Mouse (Mus musculus) liver, embryonic 13.5 days (tissue): ENCODE measurements around the gene Kdelr1. TPM values are rescaled to one million over a fixed set of nuclear protein-coding genes. Genes with fewer than 3 reads are reported as not detected.

Experiments
- ATAC-seq: fragments of 200-750 bp; cut with Nextera tagmentation; 2 replicates; pipeline ENCODE4 v1.8.0; 2017; ENCODE audit warnings: low read depth, mild to moderate bottlenecking, moderate number of reproducible peaks, moderate library complexity
- DNase-seq: peaks from one replicate; pipeline ENCODE4 v3.0.0; 2022
- H3K27ac ChIP-seq: fragments of 300-500 bp; sonication (generic); 2 replicates; pipeline ENCODE4 v1.5.1; 2015; ENCODE audit warnings: moderate library complexity, mild to moderate bottlenecking, inconsistent platforms
- H3K27me3 ChIP-seq: fragments of 300-500 bp; sonication (generic); 2 replicates; pipeline ENCODE4 v1.6.1; 2015; ENCODE audit warnings: mild to moderate bottlenecking, inconsistent platforms
- H3K36me3 ChIP-seq: fragments of 300-500 bp; sonication (generic); 2 replicates; pipeline ENCODE4 v1.6.1; 2015; ENCODE audit warnings: mild to moderate bottlenecking, inconsistent platforms
- H3K4me1 ChIP-seq: fragments of 300-500 bp; sonication (generic); replicated peaks from 2 replicates; pipeline ENCODE4 v1.6.1; 2015; ENCODE audit warnings: inconsistent platforms
- H3K4me2 ChIP-seq: fragments of 300-500 bp; sonication (generic); 2 replicates; pipeline ENCODE4 v1.6.1; 2015; ENCODE audit warnings: inconsistent platforms, mild to moderate bottlenecking, moderate library complexity
- H3K4me3 ChIP-seq: fragments of 300-500 bp; sonication (generic); replicated peaks from 2 replicates; pipeline ENCODE4 v1.5.1; 2015; ENCODE audit warnings: mild to moderate bottlenecking, inconsistent platforms
- H3K9ac ChIP-seq: fragments of 300-500 bp; sonication (generic); 2 replicates; pipeline ENCODE4 v1.6.1; 2015; ENCODE audit warnings: mild to moderate bottlenecking, inconsistent platforms
- H3K9me3 ChIP-seq: fragments of 300-500 bp; sonication (generic); replicated peaks from 2 replicates; pipeline ENCODE4 v1.6.1; 2016; ENCODE audit warnings: inconsistent platforms
- WGBS: fragments of 180-500 bp; shearing (Covaris S2); methylation state at CpG from one replicate; pipeline ENCODE4 v1.1.7; 2015; ENCODE audit not compliant: insufficient replicate concordance; 5-methylcytosine and 5-hydroxymethylcytosine counted together
- polyA plus RNA-seq: library from polyadenylated mRNA; unstranded; fragments of >200 nt; fragmentation: Nextera tagmentation; extraction: Ambion mirVana; gene quantifications from 2 replicates; pipeline ENCODE4 v1.2.1, GENCODE M21; 2015

The Kdelr1 gene
- 22.9 and 23.8 TPM in 2 replicates for polyA plus RNA-seq

DNA sequence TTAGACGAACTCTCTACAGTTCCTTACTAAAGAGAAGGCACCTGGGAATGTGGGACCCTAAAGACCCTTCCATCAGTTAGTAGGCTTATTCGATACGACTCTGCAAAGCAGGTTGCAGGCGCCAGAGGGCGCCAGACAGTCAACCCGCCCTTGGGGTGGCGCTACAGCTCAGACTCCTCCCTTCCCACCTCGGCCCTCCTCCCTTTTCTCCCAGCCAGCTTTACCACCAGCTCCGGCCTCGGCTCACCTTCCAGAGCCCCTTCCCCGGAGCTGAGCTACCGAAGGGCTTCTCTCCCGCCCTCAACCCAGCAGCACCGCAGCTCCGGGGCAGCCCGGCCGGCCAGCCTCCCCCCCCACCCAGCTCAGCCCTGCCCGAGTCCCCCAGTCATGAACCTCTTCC lies at the start of gene Kdelr1:
Gene Kdelr1, plus strand, starts transcription at position 149 of the 400 bp plus-strand sequence.
- Histone ChIP-seq H3K9me3 (no peaks in the 10 kb centered on the region), H3K27ac (peak within 1 kb of the TSS; percentile 89), H3K4me3 (peak within 1 kb of the TSS; percentile 75), H3K4me2 (peak within 1 kb of the TSS; percentile 94), H3K27me3 (peaks cover 47% of the 10 kb centered on the region), H3K9ac (peak within 1 kb of the TSS; percentile 92), H3K36me3 (peaks cover 37% of the 10 kb centered on the region), H3K4me1 (peaks cover 32% of the 10 kb centered on the region)
- DNase-seq, result peak; percentile 79
- WGBS, result 2% methylated on average over 18 of the region's 18 CpGs
- ATAC-seq, result peak; percentile 77

- Histone ChIP-seq H3K9ac (no peak within 1 kb of the TSS), H3K9me3 (no peaks in the 10 kb centered on the region), H3K4me2 (no peak within 1 kb of the TSS), H3K36me3 (peaks cover 70% of the 10 kb centered on the region), H3K27me3 (0 out of 2 replicates have a peak, but pooled peaks cover 4% of the 10 kb centered on the region), H3K4me1 (peaks cover 18% of the 10 kb centered on the region), H3K27ac (no peak within 1 kb of the TSS), H3K4me3 (no peak within 1 kb of the TSS)
- DNase-seq (no peak), ATAC-seq (peak; percentile 34; the same call in 1 of the 2 replicates)
- 61% methylated on average over 7 of the region's 7 CpGs for WGBS
Measured at GRCm38 (mm10) chr7:45824598-45824997, 48.0 kb upstream of the Kdelr1 start, which contains the start of gene Kcnj14. Kcnj14 (minus strand) TSS chr7:45824782.

DNA sequence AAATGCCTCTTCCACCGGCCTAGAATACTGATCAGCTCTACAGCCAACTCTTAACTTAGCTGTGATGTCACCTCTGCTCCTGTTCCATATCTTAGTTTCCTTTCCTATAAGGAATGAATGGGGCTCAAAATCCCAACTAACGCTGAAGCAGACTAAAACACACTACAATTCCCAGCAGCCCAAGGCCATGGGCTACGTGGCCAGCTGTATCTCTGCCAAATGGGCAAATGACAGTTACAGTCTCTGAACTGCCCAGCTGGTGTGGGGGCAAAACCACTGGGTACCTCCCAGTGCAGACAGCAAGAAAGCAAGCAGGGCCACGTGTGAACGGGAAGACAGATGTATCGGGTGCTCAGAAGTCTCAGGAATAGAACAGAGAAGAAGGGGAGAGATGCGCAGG lies 45.9 kb upstream of the Kdelr1 start:
- ATAC-seq (no peak), DNase-seq (no peak)
- WGBS, result 79% methylated on average over 7 of the region's 7 CpGs
- peaks cover 32% of the 10 kb centered on the region for H3K4me1 ChIP-seq
- H3K4me2 ChIP-seq, result no peak overlapping the region
- H3K9ac ChIP-seq, result no peak overlapping the region
- H3K36me3 ChIP-seq, result peaks cover 71% of the 10 kb centered on the region
- H3K9me3 ChIP-seq, result no peaks in the 10 kb centered on the region
- H3K27me3 ChIP-seq, result peaks cover 8% of the 10 kb centered on the region
- H3K4me3 ChIP-seq, result no peak overlapping the region
- no peak overlapping the region for H3K27ac ChIP-seq

GRCm38 (mm10) chr7:45830427-45831127 lies 42.0 kb upstream of the Kdelr1 start, which contains the start of gene Grwd1:
Grwd1 (minus strand) TSS chr7:45830944.
- peak within 1 kb of the TSS; percentile 80 for H3K4me3 ChIP-seq
- H3K27me3 ChIP-seq, result peaks cover 47% of the 10 kb centered on the region
- ATAC-seq (peak; percentile 82), DNase-seq (peak; percentile 71)
- no peaks in the 10 kb centered on the region for H3K9me3 ChIP-seq
- peak within 1 kb of the TSS; percentile 77 for H3K9ac ChIP-seq
- H3K36me3 ChIP-seq, result peaks cover 41% of the 10 kb centered on the region
- no peak within 1 kb of the TSS for H3K27ac ChIP-seq
- H3K4me2 ChIP-seq, result peak within 1 kb of the TSS; percentile 81
- H3K4me1 ChIP-seq, result peaks cover 36% of the 10 kb centered on the region
- WGBS, result under 1% methylated on average over 35 of the region's 35 CpGs

GRCm38 (mm10) chr7:45831128-45831525 lies 41.4 kb upstream of the Kdelr1 start:
- peak overlapping the region; percentile 81 for H3K4me2 ChIP-seq
- H3K9ac ChIP-seq, result peak overlapping the region; percentile 77; the same call in 1 of the 2 replicates
- H3K4me3 ChIP-seq, result peak overlapping the region; percentile 80
- ATAC-seq (no peak), DNase-seq (no peak)
- peaks cover 51% of the 10 kb centered on the region for H3K27me3 ChIP-seq
- H3K4me1 ChIP-seq, result peaks cover 36% of the 10 kb centered on the region
- no peaks in the 10 kb centered on the region for H3K9me3 ChIP-seq
- WGBS, result 13% methylated on average over 5 of the region's 5 CpGs
- H3K36me3 ChIP-seq, result peaks cover 35% of the 10 kb centered on the region
- no peak overlapping the region for H3K27ac ChIP-seq

DNA sequence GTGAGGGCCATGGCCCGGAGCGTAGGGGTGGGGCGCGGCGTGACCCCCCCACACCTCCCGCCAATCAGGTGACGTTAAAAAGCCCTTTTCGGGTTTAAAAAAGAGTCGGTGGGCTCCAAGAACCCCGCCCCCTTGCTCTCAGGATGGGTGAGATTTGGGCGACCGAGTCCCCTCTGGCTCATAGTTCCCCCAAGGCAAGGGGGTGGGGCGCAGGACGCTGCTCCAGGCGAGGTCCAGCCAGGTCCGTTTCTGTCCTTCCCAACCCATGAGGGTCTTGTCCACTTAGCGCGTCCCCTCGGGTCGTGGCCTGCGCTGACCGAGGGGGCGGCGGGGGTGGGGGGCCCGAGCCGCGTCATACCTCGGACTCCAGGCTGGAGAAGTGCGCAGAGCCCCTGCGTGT lies 40.1 kb upstream of the Kdelr1 start:
- WGBS, result 11% methylated on average over 30 of the region's 30 CpGs
- H3K4me1 ChIP-seq, result peaks cover 36% of the 10 kb centered on the region
- H3K9ac ChIP-seq, result no peak overlapping the region
- H3K27ac ChIP-seq, result no peak overlapping the region
- H3K27me3 ChIP-seq, result peaks cover 57% of the 10 kb centered on the region
- no peak for ATAC-seq
- no peaks in the 10 kb centered on the region for H3K9me3 ChIP-seq
- peak overlapping the region; percentile 43 for H3K4me3 ChIP-seq
- peak overlapping the region; percentile 47 for H3K4me2 ChIP-seq
- peaks cover 22% of the 10 kb centered on the region for H3K36me3 ChIP-seq
- no peak for DNase-seq

GRCm38 (mm10) chr7:45833148-45833790 lies 39.3 kb upstream of the Kdelr1 start:
- peaks cover 36% of the 10 kb centered on the region for H3K4me1 ChIP-seq
- H3K27me3 ChIP-seq, result peaks cover 64% of the 10 kb centered on the region
- WGBS, result 1% methylated on average over 80 of the region's 86 CpGs
- no peak overlapping the region for H3K9ac ChIP-seq
- ATAC-seq (no peak), DNase-seq (no peak)
- H3K36me3 ChIP-seq, result peaks cover 14% of the 10 kb centered on the region
- peak overlapping the region; percentile 47 for H3K4me2 ChIP-seq
- no peaks in the 10 kb centered on the region for H3K9me3 ChIP-seq
- H3K27ac ChIP-seq, result no peak overlapping the region
- H3K4me3 ChIP-seq, result peak overlapping the region; percentile 43

GRCm38 (mm10) chr7:45833924-45834323 lies 38.6 kb upstream of the Kdelr1 start:
- peak overlapping the region; percentile 43 for H3K4me3 ChIP-seq
- DNase-seq, result no peak
- peaks cover 68% of the 10 kb centered on the region for H3K27me3 ChIP-seq
- H3K9me3 ChIP-seq, result no peaks in the 10 kb centered on the region
- H3K9ac ChIP-seq, result no peak overlapping the region
- no peak overlapping the region for H3K27ac ChIP-seq
- WGBS, result 5% methylated on average over 31 of the region's 31 CpGs
- H3K4me2 ChIP-seq, result peak overlapping the region; percentile 47
- no peak for ATAC-seq
- peaks cover 7% of the 10 kb centered on the region for H3K36me3 ChIP-seq
- peaks cover 36% of the 10 kb centered on the region for H3K4me1 ChIP-seq

DNA sequence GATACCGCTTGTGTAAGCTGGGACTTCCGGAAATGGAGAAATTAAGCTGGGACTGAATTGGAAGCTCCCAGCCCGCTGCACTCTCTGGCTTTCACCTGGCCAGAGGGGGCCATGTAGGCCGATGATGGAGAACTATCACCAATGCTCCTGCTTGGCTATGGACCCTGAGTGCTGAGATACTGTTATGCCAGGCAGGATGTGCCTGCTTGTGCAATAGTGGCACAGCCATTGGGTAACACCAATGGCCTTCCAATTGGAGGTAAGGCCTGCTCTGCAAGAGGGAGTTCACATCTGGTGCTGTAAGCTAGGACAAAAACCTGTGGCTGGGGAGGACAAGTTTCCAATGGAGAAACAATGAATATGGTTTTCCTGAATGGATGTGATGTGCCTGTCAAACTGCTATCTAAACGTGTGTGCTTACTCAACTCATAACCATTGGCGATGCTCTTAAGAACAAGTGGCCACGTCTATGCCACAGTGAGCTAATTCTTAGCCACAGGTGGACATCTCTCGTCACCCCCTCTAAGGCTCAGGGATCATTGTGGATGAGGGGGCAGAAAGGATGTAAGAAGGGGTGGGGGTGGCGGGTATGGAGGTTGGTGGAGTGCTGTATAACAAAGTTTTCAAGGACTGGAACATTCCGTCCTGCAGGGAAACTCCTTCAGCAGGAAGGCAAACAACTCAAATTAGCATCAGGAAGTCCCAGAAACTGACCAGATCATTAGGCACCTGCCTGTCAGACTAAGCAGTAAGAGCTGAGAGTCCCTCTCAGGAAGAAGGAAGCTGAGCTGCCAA lies 29.4 kb upstream of the Kdelr1 start:
- ATAC-seq (no peak), DNase-seq (no peak)
- Histone ChIP-seq H3K27me3 (peaks cover 50% of the 10 kb centered on the region), H3K4me1 (no peaks in the 10 kb centered on the region), H3K36me3 (no peaks in the 10 kb centered on the region), H3K27ac (no peak overlapping the region), H3K4me3 (no peak overlapping the region), H3K9ac (no peak overlapping the region), H3K9me3 (no peaks in the 10 kb centered on the region), H3K4me2 (no peak overlapping the region)
- 58% methylated on average over 10 of the region's 10 CpGs for WGBS

DNA sequence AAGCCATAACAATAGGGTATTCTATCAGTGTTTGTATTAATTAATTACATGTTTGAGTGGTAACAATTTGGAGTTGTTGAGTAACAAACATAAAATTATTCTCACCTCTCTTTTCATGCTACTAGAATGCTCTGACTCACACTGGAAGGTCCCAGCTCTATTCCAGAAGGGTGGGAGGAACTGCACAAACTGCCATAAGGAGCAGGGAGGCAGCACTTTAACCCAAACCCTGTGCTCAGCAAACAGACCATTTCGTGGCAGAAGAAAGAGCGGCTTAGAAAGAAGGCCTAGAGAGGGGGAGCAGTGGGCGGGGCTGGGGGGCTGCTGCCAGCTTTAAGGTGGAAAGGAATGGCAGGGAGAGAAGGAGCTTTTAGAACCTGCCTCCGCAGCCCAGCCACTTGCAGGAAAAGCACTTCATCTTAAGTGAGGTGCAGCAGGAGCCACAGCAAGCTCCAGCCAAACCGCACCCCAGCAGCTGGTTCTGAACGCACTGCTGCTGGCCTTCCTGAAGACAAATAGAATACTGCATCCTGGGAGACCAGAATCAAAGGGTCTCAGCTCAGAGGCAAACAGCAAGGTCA lies 24.0 kb upstream of the Kdelr1 start:
- Histone ChIP-seq H3K36me3 (no peaks in the 10 kb centered on the region), H3K9ac (no peak overlapping the region), H3K4me1 (no peaks in the 10 kb centered on the region), H3K27ac (no peak overlapping the region), H3K27me3 (peaks cover 27% of the 10 kb centered on the region), H3K9me3 (no peaks in the 10 kb centered on the region), H3K4me3 (no peak overlapping the region), H3K4me2 (no peak overlapping the region)
- WGBS, result 35% methylated on average over 6 of the region's 6 CpGs
- no peak for ATAC-seq
- no peak for DNase-seq

- H3K4me2 ChIP-seq, result no peak overlapping the region
- 46% methylated on average over 3 of the region's 3 CpGs for WGBS
- H3K4me3 ChIP-seq, result no peak overlapping the region
- H3K27me3 ChIP-seq, result peaks cover 25% of the 10 kb centered on the region
- no peak overlapping the region for H3K9ac ChIP-seq
- H3K36me3 ChIP-seq, result no peaks in the 10 kb centered on the region
- no peak overlapping the region for H3K27ac ChIP-seq
- no peaks in the 10 kb centered on the region for H3K4me1 ChIP-seq
- no peak for ATAC-seq
- H3K9me3 ChIP-seq, result no peaks in the 10 kb centered on the region
- DNase-seq, result no peak
Measured at GRCm38 (mm10) chr7:45850661-45851060, 21.9 kb upstream of the Kdelr1 start.
